Mouse (Mus musculus): ENCODE measurements at regions not wholly inside any gene's neighbourhood (a gene's known extent, or its start where the extent isn't known, plus 50 kb on each side); places are given as distances from the start of the nearest gene placed in this dataset.

GRCm38 (mm10) chr6:99932923-99933322 is 206.7 kb upstream of the Prok2 start:
- DNase-seq: no peak

GRCm38 (mm10) chr6:99932405-99932804 is 206.2 kb upstream of the Prok2 start:
- no peak for DNase-seq

- DNase-seq: peak; percentile 45
Measured at GRCm38 (mm10) chr6:99931588-99931987, 205.4 kb upstream of the Prok2 start.

DNA sequence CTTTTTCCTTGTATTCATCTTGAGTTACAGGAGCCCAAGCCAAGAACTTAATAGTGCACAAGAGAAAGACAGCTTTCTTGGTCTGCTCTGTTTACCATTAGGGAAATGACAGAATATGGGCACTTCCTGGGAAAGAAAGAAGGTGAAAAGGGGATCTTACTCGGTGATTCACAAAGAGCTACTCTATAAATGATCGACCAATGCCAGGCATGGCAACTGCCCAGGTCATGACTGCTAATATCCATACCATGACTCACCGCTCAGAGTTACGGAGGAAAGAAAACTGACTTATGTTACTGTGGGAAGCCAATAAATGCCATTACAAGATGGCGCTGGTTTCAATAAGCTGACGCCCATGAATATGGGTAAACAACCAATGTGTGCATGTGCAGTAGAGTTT is 204.1 kb upstream of the Prok2 start:
- no peak for DNase-seq

DNA sequence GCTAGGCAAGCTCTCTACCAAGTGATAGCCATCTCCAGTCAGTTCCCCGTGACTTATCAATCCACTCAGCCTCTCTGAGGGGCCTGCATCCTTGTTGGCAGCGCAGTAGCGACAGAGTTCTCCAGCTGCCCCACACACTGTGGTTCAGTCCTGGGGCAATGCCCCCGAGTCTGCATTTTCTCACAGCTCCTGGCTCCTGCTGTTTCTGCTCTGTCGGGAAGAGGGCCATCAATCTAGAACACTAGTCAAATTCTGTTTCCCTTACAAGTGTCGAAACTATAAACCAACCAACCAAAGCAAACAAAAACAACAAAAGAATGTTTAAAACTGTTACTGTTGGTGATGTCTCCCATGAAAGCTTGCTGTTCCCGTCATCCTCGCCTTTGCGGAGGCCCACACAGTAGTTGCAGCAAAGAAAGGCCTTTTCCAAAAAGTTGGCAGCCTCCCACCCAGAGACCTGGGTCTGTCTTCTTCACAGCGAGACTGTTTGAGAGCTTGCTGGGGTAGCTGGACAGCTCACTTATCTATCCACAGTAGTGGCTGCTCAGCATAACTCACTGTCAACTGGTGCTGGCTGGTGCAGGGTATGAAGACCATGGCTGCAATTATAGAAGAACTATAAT is 201.9 kb upstream of the Prok2 start:
- DNase-seq: peak; percentile 62

DNA sequence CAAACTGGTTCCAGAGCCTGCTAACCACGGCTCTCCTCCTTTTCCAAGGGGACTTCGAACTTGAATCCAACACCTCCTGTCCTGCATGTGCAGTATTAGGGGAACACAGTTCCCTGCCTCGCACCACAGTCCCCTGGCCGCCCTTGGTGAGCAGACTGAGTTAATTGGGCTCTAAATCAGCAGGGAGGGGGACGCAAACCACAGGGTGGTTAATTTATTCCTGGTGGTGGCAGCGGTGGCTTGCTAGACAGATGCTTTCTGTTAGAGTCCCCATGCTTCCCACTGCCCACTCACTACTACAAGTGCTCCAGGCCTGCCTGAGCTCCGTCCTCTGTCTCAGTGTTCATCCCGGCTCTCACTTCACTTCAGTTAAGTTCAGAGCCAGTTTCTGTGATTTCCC is 198.0 kb upstream of the Prok2 start:
- DNase-seq: no peak

DNA sequence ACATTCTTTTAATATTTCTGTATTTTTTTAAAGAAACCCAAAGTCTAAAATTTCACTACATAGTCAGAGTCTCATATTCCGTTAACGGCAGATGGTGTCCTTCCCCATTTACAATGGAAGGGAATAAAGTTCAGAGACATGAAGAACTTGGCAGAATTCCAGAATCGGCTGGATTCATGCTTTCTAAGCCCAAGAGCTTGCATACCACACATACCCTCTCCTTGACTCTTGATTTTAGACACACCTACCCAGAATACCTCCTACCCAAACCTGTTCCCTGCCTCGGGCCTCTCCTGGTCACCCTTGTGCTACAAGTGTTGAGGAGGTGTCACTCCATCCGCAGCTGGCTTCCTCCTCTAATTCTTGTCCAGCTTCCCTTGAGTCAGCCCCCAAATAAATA is 195.8 kb upstream of the Prok2 start:
- no peak for DNase-seq

- DNase-seq: no peak
Measured at GRCm38 (mm10) chr6:99919816-99920562, 193.8 kb upstream of the Prok2 start.

GRCm38 (mm10) chr6:99918351-99918750 is 192.2 kb upstream of the Prok2 start:
- DNase-seq: no peak

- no peak for DNase-seq
Measured at GRCm38 (mm10) chr6:99909921-99910320, 183.7 kb upstream of the Prok2 start.

GRCm38 (mm10) chr6:99909459-99909858 is 183.3 kb upstream of the Prok2 start:
- no peak for DNase-seq

DNA sequence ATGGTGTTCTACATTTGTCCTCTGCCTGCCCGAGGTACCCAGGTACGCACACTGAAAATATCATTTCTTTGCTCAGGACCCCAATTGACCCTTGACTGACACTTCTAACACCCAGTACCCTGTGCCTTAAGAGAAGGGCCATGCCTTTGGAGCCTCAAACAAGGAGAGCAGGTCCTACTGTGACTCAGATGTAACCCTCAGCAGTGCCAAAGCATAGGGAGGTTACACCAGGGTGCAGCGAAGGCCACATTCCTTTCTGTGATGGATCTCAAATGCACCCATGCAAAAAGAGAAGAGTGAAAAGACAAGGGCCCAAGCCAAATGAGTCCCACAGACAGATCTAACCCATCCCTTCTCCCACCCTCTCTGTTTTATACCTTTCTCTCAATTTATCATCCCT is 181.9 kb upstream of the Prok2 start:
- DNase-seq: no peak

GRCm38 (mm10) chr6:99905194-99905593 is 179.0 kb upstream of the Prok2 start:
- no peak for DNase-seq

- DNase-seq: peak; percentile 37
Measured at GRCm38 (mm10) chr6:99904607-99905006, 178.4 kb upstream of the Prok2 start.

DNA sequence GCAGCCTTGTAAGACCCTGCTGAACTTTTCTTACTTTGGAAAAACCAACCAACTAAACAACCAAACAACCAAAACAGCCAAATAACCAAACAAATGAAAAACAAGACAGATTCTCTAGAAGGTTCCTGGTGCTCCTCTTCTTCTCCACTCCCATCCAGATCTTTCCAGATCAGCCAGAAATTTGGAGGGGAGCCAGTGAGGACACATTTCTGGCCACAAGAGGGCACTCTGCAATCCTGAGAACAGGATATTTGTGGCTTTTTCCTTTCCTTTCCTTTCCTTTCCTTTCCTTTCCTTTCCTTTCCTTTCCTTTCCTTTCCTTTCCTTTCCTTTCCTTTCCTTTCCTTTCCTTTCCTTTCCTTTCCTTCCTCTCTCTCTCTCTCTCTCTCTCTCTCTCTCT is 177.9 kb upstream of the Prok2 start:
- DNase-seq: peak; percentile 87

DNA sequence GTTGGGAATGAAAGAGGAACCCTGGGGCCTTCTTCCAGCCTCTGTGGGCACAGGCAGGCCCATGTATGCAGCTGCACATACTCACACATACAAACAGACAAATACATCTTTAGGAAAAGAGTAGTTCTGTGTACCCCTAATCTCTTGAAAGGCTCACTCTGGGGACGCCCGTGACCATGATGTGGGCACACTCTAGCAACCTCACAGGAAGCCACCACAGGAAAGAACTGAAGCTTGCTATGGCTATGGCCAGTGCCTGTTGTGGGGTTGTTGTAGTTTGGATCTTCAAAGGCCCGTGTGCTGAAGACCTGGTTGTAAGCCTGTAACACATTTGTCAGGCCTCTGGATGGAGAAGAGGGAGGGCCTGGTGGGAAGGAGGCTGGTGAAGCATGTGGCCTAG is 175.4 kb upstream of the Prok2 start:
- no peak for DNase-seq

DNA sequence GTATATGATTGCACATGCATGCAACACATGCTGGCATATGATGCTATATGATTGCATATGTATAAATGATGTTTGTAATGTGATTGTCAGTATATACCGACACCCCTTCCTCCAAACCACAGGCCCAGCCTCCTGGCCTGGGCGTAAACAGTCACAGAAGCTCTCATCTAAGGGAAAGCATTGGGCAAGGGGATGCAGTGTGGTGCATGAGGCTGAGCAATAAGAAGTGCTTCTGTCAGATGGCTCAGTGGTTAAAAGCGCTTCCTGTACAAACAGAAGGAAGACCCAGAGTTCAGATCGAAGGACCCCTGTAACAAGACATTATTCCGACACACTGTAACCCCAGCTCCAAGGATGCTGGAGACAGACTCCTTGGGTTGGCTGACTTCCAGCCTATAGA is 175.0 kb upstream of the Prok2 start:
- DNase-seq: no peak

GRCm38 (mm10) chr6:99899704-99900103 is 173.5 kb upstream of the Prok2 start:
- no peak for DNase-seq

DNA sequence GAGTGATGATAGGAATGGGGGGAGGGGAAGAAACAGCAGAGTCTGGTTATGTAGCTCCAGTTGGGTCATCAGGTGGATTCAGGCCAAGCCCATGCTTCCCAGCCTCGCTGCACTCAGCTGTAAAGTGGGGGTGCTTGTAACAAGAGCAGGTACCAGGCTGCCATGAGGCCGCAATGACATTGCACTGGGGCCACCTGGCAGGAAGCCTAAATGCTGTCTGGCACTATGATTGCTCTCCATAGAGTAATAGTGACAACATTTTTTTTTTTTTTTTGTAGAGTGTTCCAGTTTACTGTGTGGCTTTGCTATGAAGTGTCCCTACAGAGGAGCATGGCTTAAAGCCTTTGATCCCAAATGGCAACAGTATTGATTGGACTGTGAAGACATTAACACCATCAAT is 171.9 kb upstream of the Prok2 start:
- no peak for DNase-seq

GRCm38 (mm10) chr6:99895558-99895957 is 169.4 kb upstream of the Prok2 start:
- DNase-seq: no peak

- DNase-seq: no peak
Measured at GRCm38 (mm10) chr6:99893936-99894335, 167.7 kb upstream of the Prok2 start.

- no peak for DNase-seq
Measured at GRCm38 (mm10) chr6:99892204-99892603, 166.0 kb upstream of the Prok2 start.

GRCm38 (mm10) chr6:99891790-99892189 is 165.6 kb upstream of the Prok2 start:
- no peak for DNase-seq

DNA sequence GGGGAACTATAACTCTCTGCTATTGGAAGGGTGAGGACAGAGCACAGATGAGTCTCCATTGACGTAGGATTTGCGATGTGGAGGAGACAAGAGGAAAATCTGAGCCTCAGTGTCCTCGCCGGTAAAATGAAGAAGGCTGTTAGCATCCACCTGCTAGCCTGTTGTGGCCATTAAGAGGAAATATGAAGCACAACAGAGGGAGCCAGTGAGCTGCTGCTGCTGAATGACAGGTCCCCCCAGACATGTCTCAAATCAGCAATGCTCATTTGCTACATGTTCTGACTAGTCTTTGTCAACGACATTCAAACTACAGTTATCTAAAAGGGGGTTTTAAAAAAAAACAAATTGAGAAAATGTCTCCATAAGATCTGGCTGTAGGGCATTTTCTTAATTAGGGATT is 164.6 kb upstream of the Prok2 start:
- DNase-seq: no peak

- DNase-seq: no peak
Measured at GRCm38 (mm10) chr6:99889055-99889454, 162.9 kb upstream of the Prok2 start.

Data from lung, postnatal 14 days (tissue).